Mouse (Mus musculus) stomach, postnatal 0 days (tissue): Measurements from ENCODE around the gene Tmem107.

ENCODE experiments used
- CTCF ChIP-seq: IDR thresholded peaks from 2 replicates; pipeline ENCODE4 v1.5.1; 2016; ENCODE audit warnings: antibody characterized with exemption, low read depth, mild to moderate bottlenecking, moderate library complexity
- EP300 ChIP-seq: optimal IDR thresholded peaks from 2 replicates; pipeline ENCODE3; 2016; ENCODE audit warnings: antibody characterized with exemption

- TF ChIP-seq CTCF (no peak), EP300 (no peak)
Measured at GRCm38 (mm10) chr11:69064259-69065133, 6.1 kb upstream of the Tmem107 start.
